Mouse (Mus musculus): Measurements from ENCODE around the gene Cgnl1.

GRCm38 (mm10) chr9:71689369-71690073 is 81.9 kb downstream of the Cgnl1 start:
- TF ChIP-seq POLR2A (IDR thresholded peaks at IDR 0.05; ENCODE audit: low read depth, low read length) (no peak), CTCF (IDR thresholded peaks at IDR 0.05; ENCODE audit: extremely low read depth, insufficient read depth, insufficient read length, insufficient replicate concordance) (no peak)

All from spleen, adult 2 months (tissue).